Mouse (Mus musculus) embryo, embryonic 11.5 days (tissue): ENCODE measurements around the gene Ncln.

Experiments used
- DNase-seq: peaks from one replicate; pipeline ENCODE4 v3.0.0-alpha.2; 2012; ENCODE audit warnings: low read depth, low spot score

Ncln gene

DNA sequence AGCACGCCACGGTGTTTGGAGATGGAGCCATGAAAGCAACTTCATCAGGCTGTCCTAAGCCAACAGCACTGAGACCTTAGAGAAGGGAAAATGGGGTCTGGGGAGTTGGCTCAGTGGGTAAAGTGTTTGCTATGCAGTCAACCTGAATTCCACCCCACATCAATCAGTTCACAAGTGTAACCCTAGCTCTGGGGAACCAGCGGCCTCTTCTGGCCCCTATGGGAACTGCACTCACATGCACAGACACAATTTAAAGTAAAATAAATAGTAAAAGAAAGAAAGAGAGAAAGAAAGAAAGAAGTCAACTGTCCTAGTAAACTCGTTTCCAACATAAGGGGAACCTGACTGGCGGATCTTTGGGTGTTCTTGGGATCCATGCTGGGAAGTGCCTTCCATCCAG lies 17.6 kb upstream of the Ncln start:
- DNase-seq, result no peak

- no peak for DNase-seq
These were observed 14.1 kb upstream of the Ncln start for GRCm38 (mm10) chr10:81510246-81510810.

GRCm38 (mm10) chr10:81507691-81508489 lies 11.7 kb upstream of the Ncln start:
- DNase-seq, result no peak

DNA sequence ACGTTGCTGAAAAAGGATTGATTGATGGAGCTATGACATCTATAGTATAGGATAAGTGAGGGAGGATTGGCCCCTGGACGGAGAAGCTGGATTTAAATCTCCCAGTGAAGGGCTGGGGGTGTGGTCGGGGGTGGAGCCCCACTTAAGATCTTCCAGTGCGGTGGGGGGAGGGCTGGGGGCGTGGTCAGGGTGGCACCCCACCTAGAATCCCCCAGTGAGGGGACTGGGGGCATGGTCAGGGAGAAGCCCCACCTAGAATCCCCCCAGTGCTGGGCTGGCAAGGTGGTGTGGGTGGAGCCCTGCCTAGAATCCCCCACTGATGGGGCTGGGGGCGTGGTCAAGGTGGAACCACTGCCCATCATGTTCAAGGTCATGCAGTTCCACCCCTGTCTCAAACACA lies 10.9 kb upstream of the Ncln start:
- DNase-seq, result no peak

DNA sequence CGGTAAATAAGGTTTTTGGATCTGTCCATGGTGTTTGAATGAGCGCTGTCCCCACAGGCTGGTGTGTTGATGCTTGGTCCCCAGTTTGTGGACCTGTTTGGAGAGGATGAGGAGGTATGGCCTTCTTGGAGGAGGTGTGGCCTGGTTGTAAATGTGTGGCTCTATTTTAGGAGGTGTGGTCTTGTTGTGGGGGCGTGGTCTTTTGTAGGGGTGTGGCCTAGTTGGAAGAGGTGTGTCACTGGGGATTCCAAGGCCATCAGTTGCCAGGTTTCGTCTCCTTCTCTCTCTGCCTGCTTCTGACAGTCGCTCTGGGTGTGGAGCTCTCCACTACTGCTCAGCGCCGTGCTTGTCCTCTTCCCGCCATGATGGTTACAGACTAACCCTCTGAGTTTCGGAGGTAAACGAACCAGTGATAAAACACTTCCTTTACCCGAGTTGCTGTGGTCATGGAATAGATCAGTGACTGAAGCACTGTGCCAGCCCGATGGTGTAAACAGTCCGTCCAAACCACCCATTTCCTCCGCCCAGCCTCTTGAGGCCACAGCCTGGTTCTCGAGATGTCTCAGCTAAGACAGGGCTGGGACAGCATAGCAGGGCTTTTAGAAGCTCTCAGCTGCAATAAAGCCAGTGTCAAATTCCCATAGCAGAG lies 8.9 kb upstream of the Ncln start:
- DNase-seq, result no peak

DNA sequence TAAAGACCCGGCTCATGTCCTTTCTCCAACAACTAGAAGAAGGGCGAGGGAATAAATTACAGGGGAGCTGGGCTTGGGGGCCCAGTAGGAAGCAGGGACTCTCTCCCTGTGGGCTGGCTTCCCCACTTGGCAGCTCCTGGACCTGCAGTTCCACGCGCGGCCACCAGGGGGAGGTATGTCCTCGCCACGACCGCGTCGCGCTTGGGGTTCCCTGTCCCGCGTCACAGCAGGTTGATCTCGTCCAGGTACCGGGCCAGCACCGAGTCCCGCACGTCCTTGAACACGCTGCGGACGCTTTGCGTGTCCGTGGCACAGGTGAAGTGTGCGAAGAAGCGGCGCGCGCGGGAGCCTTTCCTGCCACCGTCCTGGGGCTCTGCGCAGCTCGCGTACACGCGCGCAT lies 6.5 kb upstream of the Ncln start:
- DNase-seq, result peak; percentile 66

DNA sequence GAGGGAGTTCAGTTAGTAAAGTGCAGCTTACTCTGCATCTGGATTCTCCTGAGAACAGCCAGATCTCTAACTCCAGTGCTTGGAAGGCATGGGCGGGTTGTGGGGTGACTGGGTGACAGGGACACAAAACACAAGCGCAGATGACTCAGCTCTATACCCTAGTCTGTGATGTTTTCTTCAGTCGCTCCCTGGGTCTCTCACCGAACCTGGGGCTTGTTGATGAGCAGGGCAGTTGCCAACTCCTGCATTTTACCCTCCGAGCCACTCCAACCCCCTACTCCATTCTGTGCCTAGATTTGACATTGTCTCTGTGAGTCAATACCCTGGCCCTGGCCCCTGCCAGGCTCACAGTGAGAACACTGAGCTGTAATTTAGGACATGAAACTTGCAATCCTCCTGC lies 5.7 kb upstream of the Ncln start:
- no peak for DNase-seq

DNA sequence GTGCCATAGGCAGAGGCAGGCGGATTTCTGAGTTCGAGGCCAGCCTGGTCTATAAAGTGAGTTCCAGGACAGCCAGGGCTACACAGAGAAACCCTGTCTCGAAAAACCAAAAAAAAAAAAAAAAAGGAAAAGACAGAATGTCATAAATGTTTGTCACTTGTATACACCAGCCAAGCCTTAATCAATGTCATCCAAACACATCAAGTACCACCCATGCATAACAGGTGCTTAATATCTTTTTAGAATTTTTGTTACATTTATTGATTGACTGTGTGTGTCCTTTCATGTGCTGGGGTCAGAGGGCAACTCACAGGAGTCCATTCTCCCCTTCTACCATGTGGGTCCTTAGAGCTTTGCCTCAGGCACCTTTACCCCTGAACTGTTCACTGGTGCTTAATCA lies 3.8 kb upstream of the Ncln start, which contains the start of gene S1pr4:
Gene S1pr4 (minus strand): TSS at position 101 of the 400 bp plus-strand sequence.
- DNase-seq, result no peak

DNA sequence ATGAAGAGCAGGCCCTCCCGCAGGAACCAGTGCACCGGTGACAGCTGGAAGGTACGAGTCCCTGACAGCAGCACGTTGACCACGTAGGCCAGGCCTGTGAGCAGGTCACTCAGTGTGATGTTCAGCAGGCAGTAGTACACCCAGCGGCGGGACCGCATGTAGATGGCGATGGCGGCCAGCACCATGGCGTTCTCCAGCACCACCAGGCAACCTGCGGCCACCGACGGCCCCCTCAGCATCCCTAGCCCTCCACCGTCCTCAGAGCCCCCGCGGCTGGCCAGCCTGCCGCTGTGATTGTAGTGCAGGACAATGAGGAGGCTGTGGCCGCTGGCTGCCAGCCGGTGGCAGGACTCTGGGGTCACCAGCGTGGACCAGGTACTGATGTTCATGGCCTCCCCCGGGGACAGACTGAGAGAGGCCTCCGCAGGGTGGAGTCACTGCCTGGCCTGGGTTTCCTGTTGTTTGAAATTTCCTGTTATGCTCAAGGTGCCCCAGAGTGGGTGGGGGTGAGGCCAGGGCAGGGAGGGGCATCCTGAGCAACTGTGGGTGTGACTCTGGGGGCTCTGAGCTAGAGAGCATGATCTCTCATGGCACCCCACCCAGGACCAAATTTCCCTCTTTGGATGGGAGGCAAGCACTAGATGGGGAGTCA lies 3.2 kb upstream of the Ncln start:
- DNase-seq, result no peak

DNA sequence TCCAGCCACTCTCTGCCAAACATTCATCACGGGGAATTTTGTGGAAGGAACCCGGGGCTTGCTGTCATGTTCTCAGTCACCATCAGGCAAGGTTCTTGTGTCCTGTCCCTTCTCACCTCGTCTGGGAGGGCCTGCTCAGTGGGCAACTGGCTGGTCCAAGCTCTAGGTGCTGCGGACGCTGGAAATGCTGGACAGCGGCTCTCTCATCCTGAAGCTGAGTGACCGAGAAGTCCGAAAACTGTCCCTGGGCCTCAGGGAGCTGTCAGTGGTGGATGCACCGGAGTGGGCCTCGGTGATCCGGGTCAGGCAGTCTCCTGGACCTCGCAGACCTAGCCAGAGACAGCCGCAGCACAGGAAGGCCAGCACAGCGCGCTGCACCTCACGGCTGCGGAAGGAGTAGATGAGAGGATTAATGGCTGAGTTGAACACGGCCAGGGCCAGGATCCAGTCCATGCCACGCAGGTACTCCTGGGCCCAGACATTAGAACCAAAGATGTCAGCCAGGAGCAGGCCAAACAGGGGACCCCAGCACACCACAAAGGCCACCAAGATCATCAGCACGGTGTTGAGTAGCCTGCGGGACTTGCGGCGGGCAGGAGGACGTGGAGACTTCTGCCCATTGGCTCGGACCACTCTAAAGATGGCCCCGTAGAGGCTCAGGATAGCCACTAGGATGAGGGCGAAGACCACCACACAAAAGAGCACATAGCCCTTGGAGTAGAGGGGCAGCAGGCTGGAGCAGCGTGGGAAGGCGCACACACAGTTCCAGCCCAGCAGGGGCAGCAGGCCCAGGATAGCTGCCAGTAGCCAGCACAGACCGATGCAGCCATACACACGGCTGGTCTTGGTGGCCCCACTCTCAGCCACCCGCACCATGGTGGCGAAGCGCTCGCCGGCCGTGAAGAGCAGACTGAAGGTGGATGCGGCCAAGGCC lies 2.4 kb upstream of the Ncln start:
- no peak for DNase-seq

GRCm38 (mm10) chr10:81497401-81498270 lies 1.4 kb upstream of the Ncln start:
- DNase-seq, result no peak

DNA sequence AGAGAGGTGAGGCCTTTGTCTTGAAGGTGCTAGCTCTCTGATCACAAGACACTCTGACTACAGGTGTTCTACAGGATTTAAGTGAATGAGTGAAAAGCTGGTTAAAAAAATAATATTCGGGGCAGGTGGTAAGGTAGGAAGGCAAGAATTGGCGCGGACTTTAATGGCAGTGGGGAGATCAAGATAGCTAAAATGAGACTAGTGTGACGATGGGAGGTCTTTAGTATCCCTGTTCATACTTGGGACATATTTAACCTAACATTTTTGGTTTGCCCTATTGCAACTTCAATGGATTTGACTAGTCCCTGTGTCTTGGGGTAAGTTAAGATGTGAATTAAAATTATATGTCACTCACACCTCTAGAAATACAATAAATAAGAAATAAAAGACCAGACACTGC lies 777 bp upstream of the Ncln start:
- DNase-seq, result no peak

DNA sequence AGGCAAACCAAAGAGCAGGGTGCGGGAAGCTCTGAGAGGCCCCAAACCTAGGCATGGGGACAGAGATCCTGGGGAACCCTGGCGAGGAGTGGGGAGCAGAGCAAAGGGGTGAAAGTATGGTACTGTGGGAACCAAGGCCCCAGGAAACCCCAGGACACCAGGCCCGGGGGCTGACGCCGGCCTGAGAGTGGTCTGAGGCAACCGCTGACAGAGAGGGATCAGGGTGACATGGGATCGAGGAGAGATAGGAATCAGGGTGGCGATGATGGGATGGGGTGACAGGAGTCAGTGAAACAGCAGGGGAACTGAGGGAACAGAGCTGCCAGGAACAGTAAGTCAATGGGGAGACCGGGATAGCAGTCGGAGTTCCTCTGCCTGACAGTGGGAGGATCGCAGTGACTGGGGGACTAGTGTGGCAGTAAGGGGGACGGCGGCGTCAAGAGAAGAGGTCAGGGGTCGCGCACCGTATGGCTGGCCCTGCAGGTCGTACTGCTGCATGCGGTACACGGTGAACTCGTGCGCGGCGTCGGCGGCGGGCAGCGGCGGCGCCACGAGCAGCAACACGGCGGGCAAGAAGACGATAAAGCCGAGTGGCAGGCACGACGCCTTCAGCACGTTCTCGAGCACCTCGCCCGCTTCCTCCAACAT lies 452 bp downstream of the Ncln start:
- no peak for DNase-seq

DNA sequence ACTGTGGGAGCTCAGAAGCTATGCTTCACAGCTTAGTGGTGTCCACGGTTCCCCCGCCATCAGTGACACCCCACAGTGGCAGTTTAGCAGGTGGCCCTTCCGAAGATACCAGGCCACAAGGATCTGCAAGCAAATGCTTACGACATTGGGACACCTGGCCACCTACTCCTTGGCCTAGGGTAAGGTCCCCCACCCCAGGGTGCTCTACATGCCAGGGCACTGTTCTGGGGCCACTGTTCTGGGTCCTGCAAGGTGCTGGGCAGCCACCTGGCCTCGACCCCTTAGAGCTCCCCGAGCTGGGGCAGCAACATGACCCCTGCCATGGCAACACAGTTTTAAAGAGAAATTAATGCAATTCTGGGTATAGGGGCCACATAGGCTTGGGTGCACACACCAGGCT lies 1.0 kb downstream of the Ncln start:
- DNase-seq, result no peak

- no peak for DNase-seq
These were observed 1.7 kb downstream of the Ncln start for GRCm38 (mm10) chr10:81494260-81495041.

- no peak for DNase-seq
These were observed 2.5 kb downstream of the Ncln start for GRCm38 (mm10) chr10:81493601-81494220.

DNA sequence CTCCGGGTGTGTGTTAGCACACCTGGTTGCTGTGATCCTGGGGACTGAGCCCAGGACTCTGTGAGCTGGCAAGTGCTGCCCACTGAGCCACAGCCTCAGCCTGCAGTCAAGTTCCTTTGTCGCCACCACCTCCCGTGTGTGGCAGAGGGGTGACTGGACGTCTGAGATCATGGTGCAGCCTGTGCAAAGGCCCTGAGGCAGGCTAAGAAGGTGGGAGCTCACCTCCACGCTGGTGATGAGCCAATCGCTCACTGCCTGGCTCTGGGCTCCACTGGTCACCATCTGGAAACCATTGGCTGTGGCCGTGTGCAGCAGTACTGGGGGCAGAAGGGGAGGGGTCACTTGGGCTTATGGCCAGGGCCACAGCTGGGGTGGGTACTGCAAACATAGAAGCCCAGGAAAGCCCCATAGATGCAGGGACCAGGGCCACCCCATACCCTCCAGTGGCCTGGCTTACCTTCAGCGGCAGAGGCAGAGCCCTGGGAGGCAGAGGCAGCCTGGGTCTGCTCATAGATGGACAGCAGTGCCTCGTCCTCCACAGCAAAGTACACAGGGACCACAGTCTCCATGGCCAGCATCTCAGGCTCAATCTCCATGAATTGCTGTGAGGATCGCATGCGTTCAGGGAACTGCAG lies 3.5 kb downstream of the Ncln start:
- DNase-seq, result no peak

DNA sequence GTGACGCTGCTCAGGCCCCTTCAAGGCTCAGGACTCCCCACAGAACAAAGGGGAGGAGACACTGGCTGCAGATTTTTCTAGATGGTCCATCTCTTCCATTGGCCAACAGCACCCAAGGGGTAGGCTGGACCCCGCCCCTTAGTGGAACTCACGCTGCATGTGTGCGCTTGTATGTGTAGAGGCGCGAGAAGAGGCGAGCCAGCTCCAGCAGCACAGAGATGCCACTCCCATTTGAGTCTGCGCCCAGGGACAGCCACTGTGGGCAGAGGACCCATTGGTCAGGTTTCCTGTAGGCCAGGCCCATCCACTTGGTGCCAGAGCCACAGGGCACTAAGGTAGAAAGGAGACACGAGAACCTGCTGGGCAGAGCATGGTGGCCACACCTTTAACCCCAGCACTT lies 5.2 kb downstream of the Ncln start:
- DNase-seq, result no peak
